Mouse (Mus musculus) ES-E14 (cell line): Measurements from ENCODE around the gene 3110070M22Rik. TPM values are rescaled to one million over a fixed set of nuclear protein-coding genes. Genes with fewer than 3 reads are reported as not detected.
"Not testable (repeated sequence)": the region's sequence is repeated elsewhere in the genome, so short reads cannot be mapped to it uniquely, and the experiment has no call there.

Experiments used
- DNase-seq: peaks from one replicate; pipeline ENCODE4 v3.0.0-alpha.2; 2013; ENCODE audit warnings: low read depth, low spot score
- H3K27ac ChIP-seq: 2 replicates; pipeline ENCODE4 v1.5.1; 2012; ENCODE audit warnings: low read depth, mild to moderate bottlenecking, low read length, moderate library complexity, mixed read lengths; ENCODE audit not compliant: poor library complexity, insufficient read depth, severe bottlenecking
- H3K36me3 ChIP-seq: 2 replicates; pipeline ENCODE4 v1.6.1; 2012; ENCODE audit warnings: mild to moderate bottlenecking, low read length, moderate library complexity, mixed read lengths; ENCODE audit not compliant: control insufficient read depth, poor library complexity, insufficient read depth, severe bottlenecking
- H3K4me1 ChIP-seq, 2 experiments: fragments of 150-350 bp in 1 of 2; sonication (generic) in 1 of 2; 2 replicates each; pipeline ENCODE4 v1.6.1; 2012; ENCODE audit warnings: low read length in 2 of 2, mild to moderate bottlenecking in 1 of 2, mixed read lengths in 1 of 2; ENCODE audit not compliant: control insufficient read depth in 2 of 2, insufficient read depth in 2 of 2, poor library complexity in 1 of 2
- H3K4me3 ChIP-seq, 2 experiments: fragments of 150-350 bp in 1 of 2; sonication (generic) in 1 of 2; 2 replicates each; pipeline ENCODE4 v1.5.1; 2012; ENCODE audit warnings: low read length in 2 of 2, low read depth in 1 of 2, mild to moderate bottlenecking in 1 of 2, mixed read lengths in 1 of 2; ENCODE audit not compliant: insufficient read depth in 1 of 2, poor library complexity in 1 of 2, severe bottlenecking in 1 of 2
- H3K9ac ChIP-seq: 2 replicates; pipeline ENCODE4 v1.6.1; 2012; ENCODE audit warnings: low read depth, mild to moderate bottlenecking, low read length, mixed read lengths; ENCODE audit not compliant: poor library complexity, insufficient read depth, severe bottlenecking
- H3K9me3 ChIP-seq: fragments of 150-350 bp; sonication (generic); 2 replicates; pipeline ENCODE4 v1.6.1; 2012; ENCODE audit warnings: low read depth, mild to moderate bottlenecking, low read length; ENCODE audit not compliant: control insufficient read depth, insufficient read depth
- CHD2 ChIP-seq: IDR thresholded peaks from 2 replicates; pipeline ENCODE4 v1.6.1; 2014; ENCODE audit warnings: mild to moderate bottlenecking, low read depth, low read length, inconsistent platforms
- HCFC1 ChIP-seq: IDR thresholded peaks from 2 replicates; pipeline ENCODE4 v1.6.1; 2012; ENCODE audit warnings: low read length, inconsistent platforms, borderline replicate concordance; ENCODE audit not compliant: insufficient read depth
- MAFK ChIP-seq: IDR thresholded peaks from 2 replicates; pipeline ENCODE4 v1.6.1; 2014; ENCODE audit warnings: mild to moderate bottlenecking, low read depth, low read length, inconsistent platforms; ENCODE audit not compliant: insufficient read depth
- ZC3H11A ChIP-seq: IDR thresholded peaks from 2 replicates; pipeline ENCODE4 v1.6.1; 2012; ENCODE audit warnings: low read depth, mild to moderate bottlenecking, inconsistent platforms, low read length, borderline replicate concordance
- ZNF384 ChIP-seq: IDR thresholded peaks from 2 replicates; pipeline ENCODE4 v1.6.1; 2012; ENCODE audit warnings: low read depth, low read length, inconsistent platforms
- in situ Hi-C, 2 experiments: fragments of 600-800 bp; cut with MboI; formaldehyde crosslinking; loops; one replicate each; pipeline ENCODE4 v1.15.1; 2025; ENCODE audit warnings: low sequenced_read_pairs in 2 of 2, inconsistent platforms in 1 of 2; ENCODE audit not compliant: unreplicated experiment in 2 of 2
- total RNA-seq: library from RNA; depleted of rRNA; stranded (reverse); fragments of 300-350 nt; gene quantifications from 2 replicates; pipeline ENCODE4 v1.2.3, GENCODE M21; 2012; rRNA removed

The 3110070M22Rik gene
- not detected in 2 replicates for total RNA-seq

- Histone ChIP-seq H3K9me3 (no peaks in the 10 kb centered on the region), H3K4me1 (no peaks in the 10 kb centered on the region), H3K27ac (no peak within 1 kb of the TSS), H3K9ac (no peak within 1 kb of the TSS; the same call in 1 of the 2 replicates), H3K4me3 (peak within 1 kb of the TSS in 1 of 2 experiments; percentile 79; a peak in 1 of 4 replicates), H3K36me3 (peaks cover 2% of the 10 kb centered on the region)
- in situ Hi-C loops, result no loop called here
- DNase-seq, result peak; percentile 37
- TF ChIP-seq MAFK (no peak), ZNF384 (no peak), ZC3H11A (no peak), CHD2 (no peak), HCFC1 (no peak)
Observed at GRCm38 (mm10) chr13:119487880-119488580, at the start of gene 3110070M22Rik, which contains the start of gene Tmem267. 3110070M22Rik (minus strand) TSS chr13:119488383. Tmem267 (plus strand) TSS chr13:119488039.

- H3K27ac ChIP-seq, H3K9me3 ChIP-seq, H3K9ac ChIP-seq, H3K4me1 ChIP-seq, H3K4me3 ChIP-seq, DNase-seq, H3K36me3 ChIP-seq, in situ Hi-C loops: not testable (repeated sequence)
Observed at GRCm38 (mm10) chr13:119494938-119495337, 6.8 kb upstream of the 3110070M22Rik start.

- H3K9me3 ChIP-seq, H3K4me3 ChIP-seq, H3K36me3 ChIP-seq, H3K9ac ChIP-seq, H3K27ac ChIP-seq, H3K4me1 ChIP-seq, in situ Hi-C loops, DNase-seq: not testable (repeated sequence)
Observed at GRCm38 (mm10) chr13:119492083-119492482, 3.9 kb upstream of the 3110070M22Rik start.

GRCm38 (mm10) chr13:119487354-119487753, 829 bp downstream of the 3110070M22Rik start:
- Histone ChIP-seq H3K27ac (no peak overlapping the region), H3K9ac (no peak overlapping the region), H3K36me3 (peaks cover 3% of the 10 kb centered on the region), H3K4me3 (peak overlapping the region in 1 of 2 experiments; percentile 79; a peak in 1 of 4 replicates), H3K9me3 (no peaks in the 10 kb centered on the region), H3K4me1 (no peaks in the 10 kb centered on the region)
- in situ Hi-C loops, result no loop called here
- no peak for DNase-seq
- TF ChIP-seq CHD2 (no peak), ZC3H11A (no peak), ZNF384 (no peak), MAFK (no peak), HCFC1 (no peak)

GRCm38 (mm10) chr13:119477789-119478188, 10.4 kb downstream of the 3110070M22Rik start:
- Histone ChIP-seq H3K9ac (no peak overlapping the region), H3K27ac (no peak overlapping the region), H3K4me3 (no peak overlapping the region), H3K4me1 (no peaks in the 10 kb centered on the region), H3K36me3 (peaks cover 14% of the 10 kb centered on the region), H3K9me3 (no peaks in the 10 kb centered on the region)
- TF ChIP-seq ZNF384, result no peak
- no peak for TF ChIP-seq ZC3H11A
- in situ Hi-C loops, result no loop called here
- no peak for DNase-seq
